Mouse (Mus musculus): ENCODE results near the gene Mdm2. TPM values are rescaled to one million over a fixed set of nuclear protein-coding genes. Genes with fewer than 3 reads are reported as not detected.

Mdm2 gene
- total and polyA plus RNA-seq, 3 experiments = 79.8 to 136 (median 112) TPM

GRCm38 (mm10) chr10:117655908-117656661, 54.5 kb downstream of the Mdm2 start:
- no peak overlapping the region for H3K27ac ChIP-seq (ENCODE audit: insufficient read depth, low read depth)
- H3K36me3 ChIP-seq (replicated peaks in 1 of 2; ENCODE audit: control insufficient read depth in 1 of 2, insufficient read depth in 1 of 2, low read length in 1 of 2) = no peaks in the 10 kb centered on the region
- H3K9ac ChIP-seq (ENCODE audit: insufficient read depth, low read depth) = no peak overlapping the region
- dilution Hi-C loops (cut with MboI; ENCODE audit: extremely low pct_ligation_motif_present, extremely low pct_unique_long_range_greater_than_20kb, low sequenced_read_pairs) (no loop called here), in situ Hi-C loops (cut with MboI; ENCODE audit: low pct_ligation_motif_present, low pct_unique_long_range_greater_than_20kb, low sequenced_read_pairs) (no loop called here)
- peaks cover 0 to 22% of the 10 kb centered on the region in 2 experiments; a peak in 2 of 4 replicates for H3K4me1 ChIP-seq (ENCODE audit: control insufficient read depth in 1 of 2, insufficient read depth in 2 of 2)
- no peak overlapping the region for H3K4me3 ChIP-seq (replicated peaks in 1 of 3; ENCODE audit: low read depth in 2 of 3, low read length in 2 of 3, poor library complexity in 1 of 3)
- no peaks in the 10 kb centered on the region for H3K9me3 ChIP-seq (replicated peaks; ENCODE audit: low read length)
- DNase-seq (ENCODE audit: extremely low read depth) = no peak
- H3K27me3 ChIP-seq (replicated peaks) = no peaks in the 10 kb centered on the region
- H3K79me2 ChIP-seq (replicated peaks; ENCODE audit: control insufficient read depth, extremely low read depth, insufficient read depth, poor library complexity, severe bottlenecking) = no peaks in the 10 kb centered on the region
- no peak overlapping the region for H3K4me2 ChIP-seq (ENCODE audit: insufficient read depth, low read depth, poor library complexity, severe bottlenecking)
- no peak for TF ChIP-seq USF2 (conservative IDR thresholded peaks at IDR 0.05; ENCODE audit: low read depth, low read length)
- no peak for TF ChIP-seq JUN (IDR thresholded peaks at IDR 0.05; ENCODE audit: insufficient read depth, low read depth, low read length)
- TF ChIP-seq UBTF (IDR thresholded peaks at IDR 0.05; ENCODE audit: low read depth, low read length) = no peak
- TF ChIP-seq CHD2 (IDR thresholded peaks at IDR 0.05; ENCODE audit: low read length) = no peak
- TF ChIP-seq RAD21 (IDR thresholded peaks at IDR 0.05; ENCODE audit: low read depth, low read length) = no peak
- TF ChIP-seq SMC3 (IDR thresholded peaks at IDR 0.05; ENCODE audit: low read depth, low read length) = no peak
- no peak for TF ChIP-seq USF1 (IDR thresholded peaks at IDR 0.05; ENCODE audit: low read depth, low read length)
- no peak for TF ChIP-seq POLR2AphosphoS2 (IDR thresholded peaks at IDR 0.05; ENCODE audit: low read depth, low read length)
- no peak for TF ChIP-seq TCF12 (IDR thresholded peaks at IDR 0.05; ENCODE audit: low read depth, low read length)
- TF ChIP-seq GABPA (IDR thresholded peaks at IDR 0.05; ENCODE audit: insufficient replicate concordance, low read depth, low read length) = no peak
- TF ChIP-seq MAX (IDR thresholded peaks at IDR 0.05; ENCODE audit: low read length) = no peak
- TF ChIP-seq MEF2A (IDR thresholded peaks at IDR 0.05; ENCODE audit: borderline replicate concordance, low read depth, low read length) = no peak
- no peak for TF ChIP-seq ZC3H11A (IDR thresholded peaks at IDR 0.05; ENCODE audit: low read depth, low read length)
- no peak for TF ChIP-seq NRF1 (IDR thresholded peaks at IDR 0.05; ENCODE audit: low read depth, low read length)
- TF ChIP-seq ZMIZ1 (IDR thresholded peaks at IDR 0.05; ENCODE audit: low read depth, low read length) = no peak
- no peak for TF ChIP-seq MAZ (IDR thresholded peaks at IDR 0.05; ENCODE audit: low read depth, low read length)
- TF ChIP-seq ZKSCAN1 (IDR thresholded peaks at IDR 0.05; ENCODE audit: borderline replicate concordance, low read depth, low read length) = no peak

GRCm38 (mm10) chr10:117655460-117655859, 55.1 kb downstream of the Mdm2 start:
- no peak overlapping the region for H3K4me3 ChIP-seq (replicated peaks in 1 of 3; ENCODE audit: low read depth in 2 of 3, low read length in 2 of 3, poor library complexity in 1 of 3)
- H3K79me2 ChIP-seq (replicated peaks; ENCODE audit: control insufficient read depth, extremely low read depth, insufficient read depth, poor library complexity, severe bottlenecking) = no peaks in the 10 kb centered on the region
- no peaks in the 10 kb centered on the region for H3K36me3 ChIP-seq (replicated peaks in 1 of 2; ENCODE audit: control insufficient read depth in 1 of 2, insufficient read depth in 1 of 2, low read length in 1 of 2)
- no peak overlapping the region for H3K9ac ChIP-seq (ENCODE audit: insufficient read depth, low read depth)
- H3K4me2 ChIP-seq (ENCODE audit: insufficient read depth, low read depth, poor library complexity, severe bottlenecking) = no peak overlapping the region
- in situ Hi-C loops (cut with MboI; ENCODE audit: low pct_ligation_motif_present, low pct_unique_long_range_greater_than_20kb, low sequenced_read_pairs) = no loop called here
- H3K9me3 ChIP-seq (replicated peaks; ENCODE audit: low read length) = no peaks in the 10 kb centered on the region
- H3K4me1 ChIP-seq (ENCODE audit: control insufficient read depth in 1 of 2, insufficient read depth in 2 of 2) = peaks cover 0 to 22% of the 10 kb centered on the region in 2 experiments; a peak in 3 of 4 replicates
- DNase-seq (ENCODE audit: extremely low read depth) = no peak
- H3K27ac ChIP-seq (ENCODE audit: insufficient read depth, low read depth) = no peak overlapping the region
- TF ChIP-seq POLR2AphosphoS2 (IDR thresholded peaks at IDR 0.05; ENCODE audit: low read depth, low read length) (no peak), ZMIZ1 (IDR thresholded peaks at IDR 0.05; ENCODE audit: low read depth, low read length) (no peak), IRF4 (IDR thresholded peaks at IDR 0.05; ENCODE audit: low read depth, low read length) (no peak), USF2 (conservative IDR thresholded peaks at IDR 0.05; ENCODE audit: low read depth, low read length) (no peak), MAX (IDR thresholded peaks at IDR 0.05; ENCODE audit: low read length) (no peak), TBP (conservative IDR thresholded peaks at IDR 0.05; ENCODE audit: low read depth, low read length) (no peak), ELF1 (IDR thresholded peaks at IDR 0.05; ENCODE audit: low read depth, low read length) (no peak)
- H3K27me3 ChIP-seq (replicated peaks) = no peaks in the 10 kb centered on the region
- dilution Hi-C loops (cut with MboI; ENCODE audit: extremely low pct_ligation_motif_present, extremely low pct_unique_long_range_greater_than_20kb, low sequenced_read_pairs) = no loop called here
